24 mouse cellular contexts compared by ENCODE assay signal in genomic region chr12:102342147-102342546, GRCm38 (mm10). TPM values are rescaled to one million over a fixed set of nuclear protein-coding genes. Genes with fewer than 3 reads are reported as not detected.
A peak's percentile ranks its signal among the peaks of the same experiment; 100 is the strongest.
DNase-seq lines count a peak whose midpoint lies in the region; ATAC-seq and TF ChIP-seq lines count a peak whose summit lies in the region.
"Had no signal": no experiment of that assay in that cellular context is flagged by ENCODE, and none has a peak within 500 bp of the region (broad histone marks: within the 10 kb centered on the region; RNA-seq: fewer than 3 reads in every experiment).

No protein-coding gene starts in this region.

- no peaks in the 10 kb centered on the region for H3K27me3 ChIP-seq in lung, postnatal 0 days (replicated peaks; ENCODE audit: insufficient read depth, low read length)
- H3K27me3 ChIP-seq in megakaryocyte, embryonic 14.5 days (replicated peaks): no peaks in the 10 kb centered on the region
- H3K27me3 ChIP-seq: CH12.LX; embryonic facial prominence, embryonic 12.5 days; forebrain, embryonic 13.5 days; forebrain, embryonic 15.5 days; Patski had no signal

- 12% methylated on average over 2 of the region's 2 CpGs for WGBS in lung, postnatal 0 days

- peak; percentile 18; the same call in 1 of the 2 replicates for ATAC-seq in lung, postnatal 0 days
- no peak for ATAC-seq in megakaryocyte, adult 5-6 weeks (ENCODE audit: poor library complexity, severe bottlenecking)
- ATAC-seq: activated CD4-positive, CD25-positive, alpha-beta regulatory T cell, adult 4 months; CD4-positive, CD25-positive, alpha-beta regulatory T cell, adult 4 months; forebrain, embryonic 13.5 days; forebrain, embryonic 15.5 days; Patski had no signal

- peak overlapping the region; percentile 54; the same call in 1 of the 2 replicates for H3K27ac ChIP-seq in gastrocnemius, adult 2 months
- H3K27ac ChIP-seq in lung, postnatal 0 days (ENCODE audit: low read length): peak overlapping the region; percentile 11; the same call in 1 of the 2 replicates
- H3K27ac ChIP-seq: embryonic facial prominence, embryonic 10.5 days; embryonic facial prominence, embryonic 12.5 days; forebrain, embryonic 13.5 days; forebrain, embryonic 15.5 days had no signal

- TF ChIP-seq CTCF in gastrocnemius, adult 2 months (IDR thresholded peaks at IDR 0.05): no peak
- TF ChIP-seq CTCF in lung, postnatal 0 days (IDR thresholded peaks at IDR 0.05): no peak

- peak; percentile 74 for TF ChIP-seq EP300 in lung, postnatal 0 days (IDR thresholded peaks at IDR 0.05)

- peaks cover 12% of the 10 kb centered on the region; the same call in 1 of the 2 replicates for H3K4me1 ChIP-seq in lung, postnatal 0 days (ENCODE audit: insufficient read depth, low read depth, low read length)
- peaks cover 90% of the 10 kb centered on the region for H3K4me1 ChIP-seq in megakaryocyte, embryonic 14.5 days
- H3K4me1 ChIP-seq: forebrain, embryonic 13.5 days; forebrain, embryonic 15.5 days had no signal

- H3K36me3 ChIP-seq in lung, postnatal 0 days (ENCODE audit: insufficient read depth, low read length): 0 out of 2 replicates have a peak, but pooled peaks cover under 1% of the 10 kb centered on the region
- peaks cover 89% of the 10 kb centered on the region for H3K36me3 ChIP-seq in megakaryocyte, embryonic 14.5 days (replicated peaks; ENCODE audit: low read length)
- H3K36me3 ChIP-seq: embryonic facial prominence, embryonic 10.5 days; embryonic facial prominence, embryonic 12.5 days; forebrain, embryonic 15.5 days; G1E had no signal

- H3K9ac ChIP-seq in lung, postnatal 0 days (replicated peaks; ENCODE audit: low read depth): no peak overlapping the region
- H3K9ac ChIP-seq: embryonic facial prominence, embryonic 12.5 days; forebrain, embryonic 13.5 days; forebrain, embryonic 15.5 days had no signal

- H3K4me2 ChIP-seq in lung, postnatal 0 days (replicated peaks; ENCODE audit: low read depth, low read length): no peak overlapping the region
- H3K4me2 ChIP-seq: embryonic facial prominence, embryonic 12.5 days; forebrain, embryonic 13.5 days; forebrain, embryonic 15.5 days had no signal

- intact Hi-C loops in gastrocnemius, adult 2 months (cut with DNase I): loop anchor here (10.0 kb wide), 1 partner anchor 157 kb away; no protein-coding TSS in a partner anchor

- no peak for DNase-seq in gastrocnemius, adult 2 months
- DNase-seq in gastrocnemius, postnatal 10 days: no peak
- DNase-seq in lung, postnatal 0 days (ENCODE audit: low spot score): no peak
- DNase-seq in lung, postnatal 25 days (ENCODE audit: low spot score): no peak
- DNase-seq: adrenal gland, adult 8-10 months; adrenal gland, postnatal 14 days; adrenal gland, postnatal 36 days; B cell, adult 2 months; cerebellum, adult 11-12 months; cerebellum, adult 2 months; cerebellum, adult 9-10 months; cerebellum, postnatal 10 days; cerebellum, postnatal 25 days had no signal

- no peaks in the 10 kb centered on the region for H3K9me3 ChIP-seq in lung, postnatal 0 days (ENCODE audit: low read length)
- H3K9me3 ChIP-seq in megakaryocyte, embryonic 14.5 days: no peaks in the 10 kb centered on the region
- H3K9me3 ChIP-seq: embryonic facial prominence, embryonic 10.5 days; embryonic facial prominence, embryonic 12.5 days; forebrain, embryonic 13.5 days; forebrain, embryonic 15.5 days; G1E had no signal

- H3K4me3 ChIP-seq in gastrocnemius, adult 2 months: no peak overlapping the region
- H3K4me3 ChIP-seq in lung, postnatal 0 days (ENCODE audit: low read depth, low read length): no peak overlapping the region
- H3K4me3 ChIP-seq in megakaryocyte, embryonic 14.5 days (replicated peaks): peak overlapping the region; percentile 71
- H3K4me3 ChIP-seq: embryonic facial prominence, embryonic 10.5 days; embryonic facial prominence, embryonic 12.5 days; forebrain, embryonic 13.5 days; forebrain, embryonic 15.5 days had no signal

RNA-seq across cellular contexts. Expression of gene Rin3, which starts 59.3 kb away (rescaled TPM):
- total RNA-seq in gastrocnemius, adult 2 months (2021): 10 to 100 TPM in 1 of 2 experiments, 1 to 10 TPM in 1; 6.4 to 14.3 TPM
- 10 to 100 TPM; 13.2 to 21.0 TPM for total RNA-seq in gastrocnemius, postnatal 10 days (2021)
- polyA plus RNA-seq in lung, postnatal 0 days (2015; fragmentation: Nextera tagmentation; extraction: Ambion mirVana): 17.7 and 19.3 TPM in 2 replicates
- polyA plus RNA-seq in megakaryocyte, embryonic 14.5 days (2012; ENCODE audit: insufficient read depth, low replicate concordance): 117 and 151 TPM in 2 replicates
- 188 and 204 TPM in 2 replicates for total RNA-seq in megakaryocyte, adult 5-6 weeks (2015)
- 121 and 157 TPM in 2 replicates for total RNA-seq in megakaryocyte, adult 5-6 weeks (2017)

Comparison
In these comparisons a context has a peak if more than half of its experiments do, and no peak if none do; other contexts are left out.
1. RNA of gene Rin3, which starts 59.3 kb away (total RNA-seq): 121 to 204 TPM in megakaryocyte, adult 5-6 weeks; 13.2 to 21.0 TPM in gastrocnemius, postnatal 10 days and 6.4 to 14.3 TPM in gastrocnemius, adult 2 months; every median in the first group is over 4 times any median in the second.